Mouse (Mus musculus) lung, embryonic 15.5 days (tissue): ENCODE measurements around the gene Cfap300. TPM values are rescaled to one million over a fixed set of nuclear protein-coding genes. Genes with fewer than 3 reads are reported as not detected.

ENCODE experiments used
- ATAC-seq: fragments of 200-750 bp; cut with Nextera tagmentation; 2 replicates; pipeline ENCODE4 v1.8.0; 2017; ENCODE audit warnings: moderate number of reproducible peaks, borderline replicate concordance; ENCODE audit not compliant: low FRiP score, low TSS enrichment; ENCODE audit errors: extremely low read depth
- H3K27ac ChIP-seq: fragments of 300-500 bp; sonication (generic); 2 replicates; pipeline ENCODE4 v1.5.1; 2015; ENCODE audit warnings: moderate library complexity, mild to moderate bottlenecking, inconsistent platforms
- H3K27me3 ChIP-seq: fragments of 300-500 bp; sonication (generic); 2 replicates; pipeline ENCODE4 v1.6.1; 2015; ENCODE audit warnings: inconsistent platforms
- H3K36me3 ChIP-seq: fragments of 300-500 bp; sonication (generic); 2 replicates; pipeline ENCODE4 v1.6.1; 2015; ENCODE audit warnings: inconsistent platforms
- H3K4me1 ChIP-seq: fragments of 300-500 bp; sonication (generic); 2 replicates; pipeline ENCODE4 v1.6.1; 2015; ENCODE audit warnings: inconsistent platforms
- H3K4me2 ChIP-seq: fragments of 300-500 bp; sonication (generic); 2 replicates; pipeline ENCODE4 v1.6.1; 2015; ENCODE audit warnings: inconsistent platforms, mild to moderate bottlenecking, moderate library complexity
- H3K4me3 ChIP-seq: fragments of 300-500 bp; sonication (generic); 2 replicates; pipeline ENCODE4 v1.5.1; 2015; ENCODE audit warnings: mild to moderate bottlenecking, inconsistent platforms
- H3K9ac ChIP-seq: fragments of 300-500 bp; sonication (generic); 2 replicates; pipeline ENCODE4 v1.6.1; 2015; ENCODE audit warnings: inconsistent platforms
- H3K9me3 ChIP-seq: fragments of 300-500 bp; sonication (generic); 2 replicates; pipeline ENCODE4 v1.6.1; 2016; ENCODE audit warnings: inconsistent platforms
- WGBS: fragments of 180-500 bp; shearing (Covaris S2); methylation state at CpG from one replicate; pipeline ENCODE4 v1.1.7; 2015; 5-methylcytosine and 5-hydroxymethylcytosine counted together
- polyA plus RNA-seq: library from polyadenylated mRNA; unstranded; fragments of >200 nt; fragmentation: Nextera tagmentation; extraction: Ambion mirVana; gene quantifications from 2 replicates; pipeline ENCODE4 v1.2.1, GENCODE M21; 2015

The Cfap300 gene
- polyA plus RNA-seq, 1 experiment from 2014 or later = 13.5 TPM

- no peak for ATAC-seq
- Histone ChIP-seq H3K27me3 (no peaks in the 10 kb centered on the region), H3K9ac (no peak overlapping the region), H3K9me3 (no peaks in the 10 kb centered on the region), H3K4me1 (no peaks in the 10 kb centered on the region), H3K27ac (no peak overlapping the region), H3K4me2 (no peak overlapping the region), H3K36me3 (no peaks in the 10 kb centered on the region), H3K4me3 (no peak overlapping the region)
- WGBS = 55% methylated on average over 12 of the region's 20 CpGs
Measured at GRCm38 (mm10) chr9:8017253-8017913, 25.2 kb downstream of the Cfap300 start.

GRCm38 (mm10) chr9:8004370-8004991 is 38.1 kb downstream of the Cfap300 start, which contains the start of gene Yap1:
Gene Yap1 (minus strand): TSS chr9:8004596.
- peak; percentile 90 for ATAC-seq
- Histone ChIP-seq H3K9ac (peak within 1 kb of the TSS; percentile 97), H3K4me2 (peak within 1 kb of the TSS; percentile 56), H3K4me1 (peaks cover 13% of the 10 kb centered on the region), H3K27me3 (no peaks in the 10 kb centered on the region), H3K4me3 (peak within 1 kb of the TSS; percentile 96), H3K9me3 (no peaks in the 10 kb centered on the region), H3K36me3 (peaks cover 14% of the 10 kb centered on the region), H3K27ac (peak within 1 kb of the TSS; percentile 98)
- WGBS = under 1% methylated on average over 67 of the region's 79 CpGs

GRCm38 (mm10) chr9:8003301-8004271 is 39.0 kb downstream of the Cfap300 start:
- peak overlapping the region; percentile 56 for H3K4me2 ChIP-seq

GRCm38 (mm10) chr9:8002806-8003205 is 39.8 kb downstream of the Cfap300 start:
- Histone ChIP-seq H3K9ac (peak overlapping the region; percentile 97), H3K27ac (peak overlapping the region; percentile 98), H3K4me3 (peak overlapping the region; percentile 96), H3K36me3 (peaks cover 30% of the 10 kb centered on the region), H3K4me2 (peak overlapping the region; percentile 56), H3K4me1 (peaks cover 13% of the 10 kb centered on the region), H3K9me3 (no peaks in the 10 kb centered on the region), H3K27me3 (no peaks in the 10 kb centered on the region)
- ATAC-seq = no peak
- 1% methylated on average over 12 of the region's 12 CpGs for WGBS

More at GRCm38 (mm10) chr9:8003301-8004271, 39.0 kb downstream of the Cfap300 start:
- Histone ChIP-seq H3K9me3 (no peaks in the 10 kb centered on the region), H3K4me3 (peak overlapping the region; percentile 96), H3K9ac (peak overlapping the region; percentile 97), H3K27me3 (no peaks in the 10 kb centered on the region), H3K4me1 (peaks cover 13% of the 10 kb centered on the region), H3K27ac (peak overlapping the region; percentile 98), H3K36me3 (peaks cover 23% of the 10 kb centered on the region)
- WGBS = under 1% methylated on average over 71 of the region's 82 CpGs
- ATAC-seq = peak; percentile 53

GRCm38 (mm10) chr9:8001352-8001751 is 41.3 kb downstream of the Cfap300 start:
- Histone ChIP-seq H3K9me3 (no peaks in the 10 kb centered on the region), H3K4me1 (peaks cover 13% of the 10 kb centered on the region), H3K4me2 (peak overlapping the region; percentile 35; the same call in 1 of the 2 replicates), H3K27me3 (no peaks in the 10 kb centered on the region), H3K27ac (no peak overlapping the region), H3K9ac (no peak overlapping the region), H3K36me3 (peaks cover 36% of the 10 kb centered on the region), H3K4me3 (peak overlapping the region; percentile 12; the same call in 1 of the 2 replicates)
- no peak for ATAC-seq
- WGBS = 41% methylated on average over 7 of the region's 7 CpGs

- 76% methylated on average over 5 of the region's 5 CpGs for WGBS
- Histone ChIP-seq H3K4me2 (no peak overlapping the region), H3K9me3 (no peaks in the 10 kb centered on the region), H3K4me1 (peaks cover 8% of the 10 kb centered on the region; the same call in 1 of the 2 replicates), H3K9ac (no peak overlapping the region), H3K27ac (no peak overlapping the region), H3K4me3 (no peak overlapping the region), H3K27me3 (no peaks in the 10 kb centered on the region), H3K36me3 (peaks cover 49% of the 10 kb centered on the region)
- no peak for ATAC-seq
Measured at GRCm38 (mm10) chr9:7994275-7994674, 48.3 kb downstream of the Cfap300 start.

- Histone ChIP-seq H3K4me3 (no peak overlapping the region), H3K4me2 (no peak overlapping the region), H3K9me3 (no peaks in the 10 kb centered on the region), H3K27me3 (no peaks in the 10 kb centered on the region), H3K27ac (no peak overlapping the region), H3K9ac (no peak overlapping the region), H3K4me1 (peaks cover 8% of the 10 kb centered on the region; the same call in 1 of the 2 replicates), H3K36me3 (peaks cover 47% of the 10 kb centered on the region)
- peak; percentile 21; the same call in 1 of the 2 replicates for ATAC-seq
- 50% methylated on average over 3 of the region's 3 CpGs for WGBS
Measured at GRCm38 (mm10) chr9:7992651-7993050, 50.0 kb downstream of the Cfap300 start.

GRCm38 (mm10) chr9:7990897-7991296 is 51.7 kb downstream of the Cfap300 start:
- H3K27ac ChIP-seq = no peak overlapping the region
- no peaks in the 10 kb centered on the region for H3K9me3 ChIP-seq
- no peak overlapping the region for H3K4me3 ChIP-seq
- H3K4me1 ChIP-seq = peaks cover 8% of the 10 kb centered on the region; the same call in 1 of the 2 replicates
- H3K27me3 ChIP-seq = no peaks in the 10 kb centered on the region
- peaks cover 49% of the 10 kb centered on the region for H3K36me3 ChIP-seq
- 73% methylated on average over 4 of the region's 4 CpGs for WGBS
- H3K4me2 ChIP-seq = no peak overlapping the region
- no peak overlapping the region for H3K9ac ChIP-seq
- ATAC-seq = no peak

GRCm38 (mm10) chr9:7987119-7987518 is 55.5 kb downstream of the Cfap300 start:
- H3K27me3 ChIP-seq = no peaks in the 10 kb centered on the region
- no peak overlapping the region for H3K4me3 ChIP-seq
- no peak for ATAC-seq
- no peak overlapping the region for H3K27ac ChIP-seq
- H3K36me3 ChIP-seq = peaks cover 35% of the 10 kb centered on the region
- no peak overlapping the region for H3K9ac ChIP-seq
- no peaks in the 10 kb centered on the region for H3K4me1 ChIP-seq
- WGBS = 80% methylated on average over 5 of the region's 5 CpGs
- H3K9me3 ChIP-seq = no peaks in the 10 kb centered on the region
- H3K4me2 ChIP-seq = no peak overlapping the region

GRCm38 (mm10) chr9:7984287-7984686 is 58.3 kb downstream of the Cfap300 start:
- peaks cover 14% of the 10 kb centered on the region; the same call in 1 of the 2 replicates for H3K4me1 ChIP-seq
- no peak for ATAC-seq
- H3K27me3 ChIP-seq = no peaks in the 10 kb centered on the region
- H3K36me3 ChIP-seq = peaks cover 22% of the 10 kb centered on the region
- no peak overlapping the region for H3K9ac ChIP-seq
- 70% methylated on average over 4 of the region's 4 CpGs for WGBS
- H3K4me3 ChIP-seq = no peak overlapping the region
- no peak overlapping the region for H3K27ac ChIP-seq
- no peak overlapping the region for H3K4me2 ChIP-seq
- no peaks in the 10 kb centered on the region for H3K9me3 ChIP-seq

GRCm38 (mm10) chr9:7983665-7984064 is 59.0 kb downstream of the Cfap300 start:
- H3K9ac ChIP-seq = no peak overlapping the region

More at GRCm38 (mm10) chr9:7983665-7984064, 59.0 kb downstream of the Cfap300 start:
- H3K27me3 ChIP-seq = no peaks in the 10 kb centered on the region
- no peak overlapping the region for H3K27ac ChIP-seq
- H3K4me1 ChIP-seq = peaks cover 14% of the 10 kb centered on the region; the same call in 1 of the 2 replicates
- WGBS = 58% methylated on average over 2 of the region's 2 CpGs
- no peak overlapping the region for H3K4me3 ChIP-seq
- no peaks in the 10 kb centered on the region for H3K9me3 ChIP-seq
- no peak for ATAC-seq
- no peak overlapping the region for H3K4me2 ChIP-seq
- peaks cover 21% of the 10 kb centered on the region for H3K36me3 ChIP-seq
